Mouse (Mus musculus) midbrain, embryonic 12.5 days (tissue): ENCODE results near the gene Ildr1. TPM values are rescaled to one million over a fixed set of nuclear protein-coding genes. Genes with fewer than 3 reads are reported as not detected.

Experiments used
- ATAC-seq: fragments of 200-750 bp; cut with Nextera tagmentation; 2 replicates; pipeline ENCODE4 v1.8.0; 2017; ENCODE audit warnings: low read depth, moderate TSS enrichment, moderate library complexity; ENCODE audit not compliant: low FRiP score
- H3K27ac ChIP-seq: fragments of 300-500 bp; sonication (generic); replicated peaks from 2 replicates; pipeline ENCODE4 v1.5.1; 2016; ENCODE audit warnings: mild to moderate bottlenecking
- H3K27me3 ChIP-seq: fragments of 300-500 bp; sonication (generic); 2 replicates; pipeline ENCODE4 v1.6.1; 2016; ENCODE audit warnings: mild to moderate bottlenecking
- H3K36me3 ChIP-seq: fragments of 300-500 bp; sonication (generic); 2 replicates; pipeline ENCODE4 v1.6.1; 2016
- H3K4me1 ChIP-seq: fragments of 300-500 bp; sonication (generic); 2 replicates; pipeline ENCODE4 v1.6.1; 2016
- H3K4me2 ChIP-seq: fragments of 300-500 bp; sonication (generic); replicated peaks from 2 replicates; pipeline ENCODE4 v1.6.1; 2016; ENCODE audit warnings: mild to moderate bottlenecking, moderate library complexity
- H3K4me3 ChIP-seq: fragments of 300-500 bp; sonication (generic); 2 replicates; pipeline ENCODE4 v1.5.1; 2016; ENCODE audit warnings: mild to moderate bottlenecking
- H3K9ac ChIP-seq: fragments of 300-500 bp; sonication (generic); replicated peaks from 2 replicates; pipeline ENCODE4 v1.6.1; 2016; ENCODE audit warnings: mild to moderate bottlenecking, moderate library complexity
- H3K9me3 ChIP-seq: fragments of 300-500 bp; sonication (generic); 2 replicates; pipeline ENCODE4 v1.6.1; 2016; ENCODE audit warnings: mild to moderate bottlenecking
- WGBS: fragments of 180-500 bp; shearing (Covaris S2); methylation state at CpG from one replicate; pipeline ENCODE4 v1.1.7; 2016; 5-methylcytosine and 5-hydroxymethylcytosine counted together
- polyA plus RNA-seq: library from polyadenylated mRNA; unstranded; fragments of >200 nt; fragmentation: Nextera tagmentation; extraction: Ambion mirVana; gene quantifications from 2 replicates; pipeline ENCODE4 v1.2.1, GENCODE M21; 2016

Ildr1 gene
- polyA plus RNA-seq, 1 experiment from 2014 or later = not detected

DNA sequence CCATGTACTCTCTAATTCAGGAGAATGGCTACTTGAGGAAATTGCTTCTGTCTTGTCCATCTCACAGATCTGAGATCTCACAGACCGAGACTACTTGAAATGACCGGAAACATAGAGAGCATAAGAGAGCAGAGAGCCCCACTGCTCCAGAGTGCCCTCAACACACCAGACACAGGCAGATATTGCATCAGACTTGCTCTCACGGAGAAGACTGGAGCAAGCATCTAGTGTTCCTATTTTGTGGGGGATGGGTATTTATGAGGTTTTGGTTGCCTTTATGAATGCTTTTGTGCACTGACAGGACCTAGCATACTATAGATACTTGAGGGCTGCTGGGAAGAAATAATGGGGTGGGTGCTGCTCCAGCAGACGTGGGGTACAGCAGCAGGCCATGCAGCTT, 20.6 kb upstream of the Ildr1 start:
- Histone ChIP-seq H3K36me3 (no peaks in the 10 kb centered on the region), H3K27ac (no peak overlapping the region), H3K27me3 (no peaks in the 10 kb centered on the region), H3K4me3 (no peak overlapping the region), H3K4me1 (no peaks in the 10 kb centered on the region), H3K4me2 (no peak overlapping the region), H3K9me3 (no peaks in the 10 kb centered on the region), H3K9ac (no peak overlapping the region)
- WGBS = 86% methylated on average over 4 of the region's 4 CpGs
- ATAC-seq = no peak

DNA sequence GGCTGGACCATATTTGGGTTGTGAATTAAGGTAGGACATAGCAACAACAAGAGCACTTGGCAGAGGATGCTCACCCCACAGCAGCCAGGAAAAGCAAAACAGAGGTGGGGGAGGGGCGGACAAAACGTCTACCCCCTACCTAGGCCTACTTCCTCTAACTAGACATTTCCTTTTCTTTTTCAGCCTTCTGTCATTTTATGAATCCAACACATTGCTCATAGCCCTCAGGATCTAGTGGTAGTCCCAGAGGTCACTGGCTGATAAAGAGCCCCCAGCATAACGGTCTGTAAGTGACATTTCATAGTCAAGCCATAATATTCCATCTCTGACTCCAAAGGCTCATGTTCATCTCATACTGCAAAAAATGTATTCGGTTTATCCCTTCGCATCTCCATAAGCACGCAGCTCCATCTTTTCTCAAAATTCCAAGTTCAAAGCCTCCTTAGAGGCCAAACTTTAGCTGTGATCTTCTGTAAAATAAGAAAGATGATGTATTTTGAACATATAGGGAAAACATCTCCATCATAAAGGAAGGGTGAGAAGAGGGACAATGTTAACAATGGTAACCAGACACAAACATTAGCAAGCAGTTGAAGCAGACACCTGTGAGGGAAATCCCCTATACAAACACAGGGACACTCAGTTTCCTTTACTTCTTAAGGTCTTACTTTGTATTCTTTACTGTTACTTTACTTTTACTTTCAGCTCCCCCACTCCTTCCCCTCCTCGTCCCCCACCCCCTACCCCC, 19.1 kb upstream of the Ildr1 start:
- Histone ChIP-seq H3K36me3 (no peaks in the 10 kb centered on the region), H3K4me2 (no peak overlapping the region), H3K4me3 (no peak overlapping the region), H3K27ac (no peak overlapping the region), H3K9ac (no peak overlapping the region), H3K4me1 (no peaks in the 10 kb centered on the region), H3K27me3 (no peaks in the 10 kb centered on the region), H3K9me3 (no peaks in the 10 kb centered on the region)
- no peak for ATAC-seq
- 73% methylated on average over 7 of the region's 7 CpGs for WGBS

DNA sequence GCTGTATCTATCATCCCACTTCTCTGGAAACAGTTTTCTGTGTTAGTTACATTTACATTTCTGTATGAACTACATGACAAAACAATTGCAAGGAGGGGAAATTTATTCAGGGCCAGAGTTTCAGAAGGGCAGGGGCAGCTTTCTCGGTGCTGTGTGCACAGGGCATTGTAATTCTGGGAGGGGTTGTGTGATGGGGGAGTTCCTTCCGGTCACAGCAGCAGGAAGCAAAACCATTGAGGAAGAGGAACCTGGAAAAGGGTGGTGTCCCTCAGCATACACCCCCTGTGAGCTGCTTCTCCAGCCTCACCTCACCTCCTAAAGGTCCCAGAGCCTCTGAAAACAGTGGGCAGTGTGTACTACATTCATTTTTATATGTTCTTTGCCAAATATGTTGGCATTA, 18.5 kb upstream of the Ildr1 start:
- Histone ChIP-seq H3K36me3 (no peaks in the 10 kb centered on the region), H3K4me1 (no peaks in the 10 kb centered on the region), H3K4me3 (no peak overlapping the region), H3K27me3 (no peaks in the 10 kb centered on the region), H3K9me3 (no peaks in the 10 kb centered on the region), H3K4me2 (no peak overlapping the region), H3K27ac (no peak overlapping the region), H3K9ac (no peak overlapping the region)
- WGBS = 66% methylated on average over 2 of the region's 2 CpGs
- ATAC-seq = no peak

DNA sequence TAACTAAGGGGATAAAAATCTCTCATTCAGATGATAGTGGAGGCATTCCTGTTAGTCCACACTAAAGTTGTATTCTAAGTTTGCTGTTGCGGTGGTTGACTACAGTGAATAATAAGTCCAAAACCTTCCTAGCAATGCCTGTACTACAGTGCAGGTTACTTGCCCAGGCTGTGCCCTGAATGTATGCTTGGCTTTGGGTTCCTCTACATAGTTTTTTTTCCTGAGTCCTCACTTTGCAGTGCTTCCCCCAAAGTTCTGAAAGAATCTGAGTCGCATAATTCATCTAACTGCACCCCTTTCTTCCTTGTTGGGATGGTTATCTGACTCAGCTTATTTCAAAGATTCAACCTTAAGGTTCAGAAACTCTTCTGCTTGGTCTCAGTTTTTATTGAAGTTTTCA, 17.9 kb upstream of the Ildr1 start:
- WGBS = 94% methylated on average over 2 of the region's 2 CpGs
- no peaks in the 10 kb centered on the region for H3K4me1 ChIP-seq
- no peak overlapping the region for H3K4me2 ChIP-seq
- H3K36me3 ChIP-seq = no peaks in the 10 kb centered on the region
- H3K9me3 ChIP-seq = no peaks in the 10 kb centered on the region
- no peaks in the 10 kb centered on the region for H3K27me3 ChIP-seq
- no peak for ATAC-seq
- no peak overlapping the region for H3K27ac ChIP-seq
- no peak overlapping the region for H3K9ac ChIP-seq
- H3K4me3 ChIP-seq = no peak overlapping the region

DNA sequence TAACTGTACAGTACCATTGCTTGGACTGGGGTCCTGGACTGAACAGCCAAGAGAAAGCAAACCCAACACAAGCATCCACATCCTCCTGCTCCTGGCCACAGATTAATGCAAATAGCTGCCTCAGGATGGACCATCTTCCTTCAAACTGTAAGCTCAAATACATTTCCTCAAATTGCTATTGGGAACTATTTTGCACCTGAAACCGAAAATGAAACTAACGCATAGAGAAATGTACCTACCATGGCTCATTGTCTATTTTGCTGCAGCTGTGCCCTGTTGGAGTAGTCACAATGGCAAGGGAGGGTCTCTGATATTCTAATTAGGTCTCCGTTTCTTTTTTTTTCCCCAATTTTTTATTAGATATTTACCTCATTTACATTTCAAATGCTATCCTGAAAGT, 11.9 kb upstream of the Ildr1 start:
- ATAC-seq = no peak
- H3K4me1 ChIP-seq = no peaks in the 10 kb centered on the region
- no peaks in the 10 kb centered on the region for H3K36me3 ChIP-seq
- H3K27me3 ChIP-seq = no peaks in the 10 kb centered on the region
- no peak overlapping the region for H3K27ac ChIP-seq
- H3K9me3 ChIP-seq = no peaks in the 10 kb centered on the region
- WGBS = 96% methylated on average over 3 of the region's 3 CpGs
- H3K4me3 ChIP-seq = no peak overlapping the region
- H3K9ac ChIP-seq = no peak overlapping the region
- H3K4me2 ChIP-seq = no peak overlapping the region

DNA sequence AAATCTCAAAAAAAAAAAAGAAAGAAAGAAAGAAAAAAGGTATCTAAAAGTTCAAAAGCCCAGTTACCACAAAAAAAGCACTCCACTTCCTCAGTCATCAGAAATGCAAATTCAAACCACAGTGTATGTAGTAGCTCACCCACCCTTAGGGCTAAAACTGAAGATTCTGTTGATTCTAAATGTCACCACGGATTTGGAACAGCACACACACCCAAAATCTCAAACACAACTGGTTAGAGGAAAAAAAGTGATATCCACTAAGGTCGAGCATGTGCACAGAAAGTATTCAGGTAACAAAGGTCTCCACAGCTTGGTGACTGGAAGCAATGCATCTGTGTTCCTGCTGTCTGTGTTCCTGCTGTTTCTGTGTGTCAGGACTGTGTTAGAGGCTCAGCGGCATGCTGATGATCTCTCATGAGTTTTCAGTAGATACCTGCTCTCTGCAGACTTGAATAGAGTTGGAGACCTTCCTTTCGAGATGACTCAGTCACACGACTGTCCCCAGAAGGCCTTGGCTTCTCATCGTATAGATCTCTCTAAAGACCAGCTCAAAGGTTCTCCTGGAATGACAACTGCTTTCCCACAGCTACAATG, 9.4 kb upstream of the Ildr1 start:
- H3K9ac ChIP-seq = no peak overlapping the region
- no peaks in the 10 kb centered on the region for H3K27me3 ChIP-seq
- ATAC-seq = no peak
- no peaks in the 10 kb centered on the region for H3K36me3 ChIP-seq
- no peaks in the 10 kb centered on the region for H3K4me1 ChIP-seq
- 78% methylated on average over 6 of the region's 6 CpGs for WGBS
- no peak overlapping the region for H3K4me2 ChIP-seq
- H3K27ac ChIP-seq = no peak overlapping the region
- no peaks in the 10 kb centered on the region for H3K9me3 ChIP-seq
- no peak overlapping the region for H3K4me3 ChIP-seq

DNA sequence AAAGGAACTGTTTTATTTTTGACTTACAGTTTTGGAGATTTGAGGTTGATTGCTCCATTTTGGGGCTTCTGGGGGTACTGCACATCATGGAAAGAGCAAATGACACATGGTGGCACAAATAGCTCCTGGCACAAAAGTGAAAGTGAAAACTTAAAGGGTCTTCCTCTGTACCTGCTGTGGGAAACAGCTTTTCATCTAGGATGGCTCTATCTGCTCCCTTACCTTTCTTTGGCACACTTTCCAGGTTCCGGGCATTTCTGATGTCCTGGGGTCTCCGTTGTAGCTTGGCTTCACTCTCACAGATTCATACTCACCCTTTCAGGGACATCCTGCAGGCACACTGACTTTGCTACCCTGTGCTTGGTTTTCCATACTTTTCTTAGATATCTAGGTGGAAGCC, 5.7 kb upstream of the Ildr1 start:
- ATAC-seq = no peak
- no peaks in the 10 kb centered on the region for H3K36me3 ChIP-seq
- H3K4me2 ChIP-seq = no peak overlapping the region
- WGBS = 94% methylated on average over 2 of the region's 2 CpGs
- H3K27me3 ChIP-seq = peaks cover 11% of the 10 kb centered on the region; the same call in 1 of the 2 replicates
- H3K27ac ChIP-seq = no peak overlapping the region
- H3K4me1 ChIP-seq = no peaks in the 10 kb centered on the region
- H3K9ac ChIP-seq = no peak overlapping the region
- no peaks in the 10 kb centered on the region for H3K9me3 ChIP-seq
- no peak overlapping the region for H3K4me3 ChIP-seq

DNA sequence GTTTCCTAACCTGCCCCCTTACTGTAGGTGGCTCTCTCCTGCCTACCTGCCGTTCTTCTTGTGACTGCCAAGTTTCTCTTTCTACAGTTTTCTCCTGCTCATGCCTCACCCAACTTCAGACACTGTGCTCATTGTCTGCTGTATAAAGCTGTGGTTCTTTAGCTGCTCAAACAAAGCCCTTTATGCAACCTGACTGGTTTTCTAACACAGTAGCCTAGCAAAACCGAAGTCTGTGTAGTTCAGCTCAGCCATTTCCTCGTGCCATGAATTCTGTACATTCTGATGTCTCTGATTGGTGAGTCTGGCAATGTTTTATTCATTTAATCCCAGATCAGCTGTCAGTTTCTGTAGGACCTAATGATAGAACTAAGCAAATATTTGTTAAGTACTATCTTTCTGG, 2.3 kb upstream of the Ildr1 start:
- Histone ChIP-seq H3K9ac (no peak overlapping the region), H3K36me3 (no peaks in the 10 kb centered on the region), H3K27me3 (peaks cover 33% of the 10 kb centered on the region), H3K4me1 (peaks cover 7% of the 10 kb centered on the region; the same call in 1 of the 2 replicates), H3K4me3 (no peak overlapping the region), H3K27ac (no peak overlapping the region), H3K9me3 (no peaks in the 10 kb centered on the region), H3K4me2 (no peak overlapping the region)
- WGBS = 72% methylated on average over 3 of the region's 3 CpGs
- ATAC-seq = no peak

DNA sequence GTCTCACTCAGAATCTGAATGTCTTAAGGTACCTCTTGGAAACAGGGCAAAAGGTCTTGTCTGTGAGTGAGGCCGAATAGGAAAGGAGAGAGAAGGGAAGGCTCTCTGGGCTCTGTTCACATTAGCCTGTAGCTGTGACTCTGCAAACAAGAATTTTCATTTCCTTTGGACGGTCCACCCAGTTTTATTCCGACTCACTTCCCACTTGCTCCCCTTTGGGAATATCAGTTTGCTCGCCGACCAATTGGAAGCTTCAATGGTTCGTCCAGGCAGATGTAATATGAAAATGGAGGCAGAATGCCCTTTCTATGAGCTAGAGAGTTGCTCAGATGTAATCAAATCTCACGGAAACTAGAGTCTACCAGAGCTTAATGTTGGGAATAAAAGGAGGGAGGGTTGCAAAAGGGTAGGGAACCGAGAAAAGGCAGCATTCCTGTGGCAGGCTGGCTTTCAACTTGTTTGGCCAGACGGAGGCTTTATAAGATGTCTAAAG, 1.1 kb downstream of the Ildr1 start:
- Histone ChIP-seq H3K9me3 (no peaks in the 10 kb centered on the region), H3K9ac (no peak overlapping the region), H3K36me3 (no peaks in the 10 kb centered on the region), H3K4me1 (peaks cover 7% of the 10 kb centered on the region; the same call in 1 of the 2 replicates), H3K4me2 (no peak overlapping the region), H3K27ac (no peak overlapping the region), H3K4me3 (no peak overlapping the region), H3K27me3 (peaks cover 33% of the 10 kb centered on the region)
- no peak for ATAC-seq
- WGBS = 52% methylated on average over 9 of the region's 9 CpGs

DNA sequence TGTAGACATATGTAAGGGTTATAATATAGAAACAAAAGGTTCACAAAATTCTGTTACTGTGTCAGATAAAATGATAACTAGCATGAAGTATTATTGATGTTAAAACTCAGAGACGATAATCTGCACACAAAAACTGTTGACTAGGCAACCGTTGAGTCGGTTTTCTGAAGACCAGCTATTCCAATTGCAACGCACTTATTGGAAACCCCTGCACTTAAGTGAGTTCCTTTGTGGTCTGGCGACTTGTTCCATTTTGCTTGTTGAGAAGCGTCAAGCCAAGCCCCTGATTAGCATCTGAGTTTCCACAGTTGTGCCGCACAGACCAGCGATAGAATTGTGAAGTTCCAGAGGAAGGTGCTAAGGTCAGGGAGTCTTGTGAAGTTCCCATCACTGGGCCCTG, 3.6 kb downstream of the Ildr1 start:
- ATAC-seq = no peak
- Histone ChIP-seq H3K4me3 (no peak overlapping the region), H3K9me3 (no peaks in the 10 kb centered on the region), H3K36me3 (no peaks in the 10 kb centered on the region), H3K4me1 (peaks cover 7% of the 10 kb centered on the region; the same call in 1 of the 2 replicates), H3K27me3 (peaks cover 30% of the 10 kb centered on the region), H3K4me2 (no peak overlapping the region), H3K27ac (no peak overlapping the region), H3K9ac (no peak overlapping the region)
- 76% methylated on average over 8 of the region's 8 CpGs for WGBS

DNA sequence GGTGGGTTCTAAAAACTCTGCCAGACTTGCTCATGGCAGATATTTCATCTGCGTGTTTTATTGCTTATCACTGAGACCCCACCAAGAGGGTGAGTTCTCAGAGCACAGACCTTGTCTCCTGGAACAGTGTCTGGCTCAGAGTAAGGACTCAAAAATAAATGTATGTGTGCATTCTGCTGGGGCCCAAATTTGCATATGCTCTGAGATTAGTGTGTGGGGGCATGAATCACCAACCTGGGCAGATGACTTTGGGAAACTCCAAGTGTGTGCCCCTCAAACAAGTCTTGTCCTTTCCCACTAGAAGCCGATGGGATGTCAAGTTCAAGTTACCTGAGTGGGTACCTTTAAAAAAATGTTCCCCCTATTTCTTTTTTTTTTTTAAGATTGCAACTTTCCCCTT, 6.7 kb downstream of the Ildr1 start:
- Histone ChIP-seq H3K9ac (no peak overlapping the region), H3K36me3 (no peaks in the 10 kb centered on the region), H3K4me2 (no peak overlapping the region), H3K27me3 (no peaks in the 10 kb centered on the region), H3K4me3 (no peak overlapping the region), H3K9me3 (no peaks in the 10 kb centered on the region), H3K27ac (no peak overlapping the region), H3K4me1 (no peaks in the 10 kb centered on the region)
- no peak for ATAC-seq
- 91% methylated on average over 2 of the region's 2 CpGs for WGBS

DNA sequence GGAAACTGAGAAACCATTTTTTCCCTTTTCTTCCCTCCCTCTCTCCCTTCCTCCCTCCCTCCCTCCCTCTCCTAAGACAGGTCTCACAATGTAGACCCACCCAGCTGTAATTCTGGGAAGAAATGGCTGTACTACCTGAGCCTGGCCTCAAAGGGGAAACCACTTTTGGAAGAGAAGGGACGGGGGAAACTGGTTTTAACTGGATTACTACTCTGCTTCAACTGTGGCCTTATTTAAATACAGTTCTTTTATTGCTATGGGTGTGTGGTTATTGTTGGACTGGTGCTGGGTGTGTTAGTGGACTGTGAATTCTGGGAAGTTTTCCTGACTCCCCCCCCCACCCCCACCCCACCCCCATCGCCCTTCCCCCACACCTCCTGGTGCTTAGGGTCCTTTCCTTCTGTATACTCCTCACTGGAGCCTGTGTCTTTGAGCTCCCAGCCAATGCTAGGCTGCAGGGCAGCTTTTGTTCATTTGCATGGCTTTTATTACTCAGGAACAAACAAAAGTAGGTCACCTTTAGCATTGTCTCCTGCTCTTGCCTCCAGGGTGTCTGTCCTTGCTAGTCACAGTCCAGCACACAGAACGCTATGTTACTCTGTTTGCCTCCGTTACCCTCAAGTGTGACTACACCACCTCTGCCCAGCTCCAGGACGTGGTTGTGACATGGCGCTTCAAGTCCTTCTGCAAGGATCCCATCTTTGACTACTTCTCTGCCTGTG, 14.1 kb downstream of the Ildr1 start:
- Histone ChIP-seq H3K27ac (no peak overlapping the region), H3K4me2 (no peak overlapping the region), H3K36me3 (no peaks in the 10 kb centered on the region), H3K9ac (no peak overlapping the region), H3K4me3 (no peak overlapping the region), H3K4me1 (no peaks in the 10 kb centered on the region), H3K9me3 (no peaks in the 10 kb centered on the region), H3K27me3 (no peaks in the 10 kb centered on the region)
- 84% methylated on average over 5 of the region's 6 CpGs for WGBS
- no peak for ATAC-seq
